25 mouse cellular contexts compared by ENCODE assay signal in the genomic region with DNA sequence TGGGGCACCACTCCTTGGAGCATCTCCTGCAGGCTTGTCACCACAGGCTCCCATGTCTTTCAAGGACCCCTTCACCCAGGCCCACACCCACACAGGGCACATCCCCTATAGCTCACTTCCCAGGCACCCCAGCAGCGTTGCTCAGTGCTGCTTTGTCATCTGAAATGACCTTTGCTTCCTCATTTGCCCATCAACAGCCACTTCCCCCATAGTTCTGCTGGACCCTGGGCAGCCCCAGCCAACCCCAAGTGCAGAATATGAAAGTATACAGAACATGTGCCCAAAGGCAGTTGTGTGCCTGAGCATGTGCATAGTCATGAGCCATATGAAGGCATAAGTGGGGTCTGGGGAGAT. TPM values are rescaled to one million over a fixed set of nuclear protein-coding genes. Genes with fewer than 3 reads are reported as not detected.
"Had no signal": no experiment of that assay in that cellular context is flagged by ENCODE, and none has a peak within 500 bp of the region (broad histone marks: within the 10 kb centered on the region; RNA-seq: fewer than 3 reads in every experiment).

No protein-coding gene starts in this region.

- H3K27me3 ChIP-seq: hindbrain, embryonic 13.5 days; hindbrain, embryonic 15.5 days had no signal

- H3K27ac ChIP-seq: heart, embryonic 13.5 days; heart, embryonic 15.5 days; hindbrain, embryonic 13.5 days; hindbrain, embryonic 15.5 days; hindbrain, postnatal 0 days; layer of hippocampus, adult 2 months; left cerebral cortex, adult 2 months had no signal

- H3K4me3 ChIP-seq: heart, embryonic 13.5 days; heart, embryonic 15.5 days; hindbrain, embryonic 13.5 days; hindbrain, embryonic 15.5 days; layer of hippocampus, adult 2 months; left cerebral cortex, adult 2 months had no signal

- H3K9ac ChIP-seq: heart, embryonic 13.5 days; heart, embryonic 15.5 days; hindbrain, embryonic 13.5 days; hindbrain, embryonic 15.5 days had no signal

- H3K4me2 ChIP-seq: heart, embryonic 11.5 days; heart, embryonic 13.5 days; heart, embryonic 15.5 days; hindbrain, embryonic 13.5 days; hindbrain, embryonic 15.5 days; liver, embryonic 11.5 days had no signal

- H3K36me3 ChIP-seq: heart, embryonic 13.5 days; heart, embryonic 15.5 days; hindbrain, embryonic 13.5 days; hindbrain, embryonic 15.5 days had no signal

- H3K4me1 ChIP-seq: hindbrain, embryonic 13.5 days; hindbrain, embryonic 15.5 days had no signal

- DNase-seq: gastrocnemius, postnatal 14 days; gastrocnemius, postnatal 36 days; heart, adult 18-20 months; heart, postnatal 14 days; heart, postnatal 36 days; kidney, adult 18-20 months; kidney, adult 8-10 months; kidney, postnatal 10 days; kidney, postnatal 25 days; kidney, postnatal 4 days; liver had no signal

- H3K9me3 ChIP-seq: heart, embryonic 13.5 days; heart, embryonic 15.5 days; hindbrain, embryonic 13.5 days; hindbrain, embryonic 15.5 days had no signal

RNA-seq across cellular contexts. Expression of a gene that starts 1.1 kb away (rescaled TPM):
- total RNA-seq: gastrocnemius, adult 18-20 months; gastrocnemius, adult 8-10 months; gastrocnemius, postnatal 36 days; heart, postnatal 36 days; layer of hippocampus, adult 2 months; layer of hippocampus, postnatal 25 days; left cerebral cortex, adult 2 months; left cerebral cortex, postnatal 36 days had no signal

RNA-seq across cellular contexts. Expression of a gene that starts 10.6 kb away (rescaled TPM):
- total RNA-seq: hematopoietic stem cell, adult 5-6 weeks had no signal
